Mouse (Mus musculus) heart, adult 11 months (tissue): ENCODE measurements around the gene Myo5a.
"Not testable (repeated sequence)": the region's sequence is repeated elsewhere in the genome, so short reads cannot be mapped to it uniquely, and the experiment has no call there.

Experiments used
- DNase-seq: peaks from one replicate; pipeline ENCODE4 v3.0.0; 2022

Myo5a gene

DNA sequence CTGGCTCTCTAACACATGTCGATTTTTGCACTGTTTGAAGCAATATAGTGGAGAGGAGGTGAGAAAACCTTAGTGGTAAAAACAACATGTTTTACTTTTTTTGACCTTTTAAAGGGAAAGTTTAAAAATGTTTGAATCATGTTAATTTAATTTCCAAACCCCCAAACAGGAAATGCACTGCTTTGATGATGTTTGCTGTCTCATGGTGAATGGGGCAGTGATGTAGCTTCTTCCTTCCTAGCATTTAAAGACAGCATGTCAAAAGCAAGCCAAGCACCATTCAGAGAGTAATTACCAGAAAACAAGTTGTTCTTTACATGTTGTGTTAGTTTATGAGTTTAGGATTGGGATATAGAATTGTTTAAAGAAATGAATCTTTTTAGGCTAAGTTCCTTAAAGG, 138.4 kb downstream of the Myo5a start:
- DNase-seq: no peak

DNA sequence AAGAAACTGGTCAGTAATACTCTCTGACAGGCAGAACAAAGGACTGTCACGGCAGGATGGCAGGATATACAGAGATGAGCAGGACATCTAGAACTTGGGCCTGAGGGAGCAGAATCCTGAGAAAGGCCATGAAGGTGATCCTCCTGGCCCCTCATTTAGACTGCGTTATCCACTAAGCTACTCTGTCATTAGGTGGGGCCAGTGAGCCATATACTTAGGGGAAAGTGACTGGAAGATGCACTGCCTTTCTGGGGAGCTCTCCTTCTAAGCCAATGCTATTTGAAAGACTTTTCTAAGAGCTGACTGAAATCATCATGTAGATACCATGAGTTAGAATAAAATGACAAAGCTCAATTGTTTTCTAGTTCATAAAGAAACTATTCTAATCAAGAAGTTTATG, 139.5 kb downstream of the Myo5a start:
- no peak for DNase-seq

DNA sequence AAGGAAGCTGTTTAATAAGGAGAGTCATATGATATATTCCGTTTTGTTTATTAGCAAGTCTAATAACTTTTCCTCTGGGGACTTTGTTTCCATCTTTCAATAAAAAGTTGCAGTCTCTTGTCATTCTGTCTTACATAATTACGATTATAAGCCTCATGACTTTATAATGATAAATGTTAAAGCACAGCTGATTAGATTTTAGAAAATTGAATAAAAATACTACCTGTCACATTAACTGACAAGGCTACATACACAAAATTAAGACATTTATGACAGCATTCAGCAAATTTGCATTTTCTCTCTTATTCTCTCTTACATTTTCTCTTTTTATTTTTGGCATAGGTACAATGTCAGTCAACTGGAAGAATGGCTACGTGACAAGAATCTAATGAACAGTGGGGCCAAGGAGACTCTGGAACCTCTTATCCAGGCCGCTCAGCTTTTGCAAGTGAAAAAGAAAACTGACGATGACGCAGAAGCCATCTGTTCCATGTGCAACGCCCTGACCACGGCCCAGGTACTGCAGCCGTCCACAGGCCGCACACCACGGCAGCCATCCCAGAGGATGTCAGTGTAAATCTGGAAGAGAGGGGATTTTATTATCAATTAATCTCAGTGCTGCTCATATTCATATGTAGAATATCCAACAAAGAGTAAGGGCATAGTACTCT, 144.1 kb downstream of the Myo5a start:
- no peak for DNase-seq

DNA sequence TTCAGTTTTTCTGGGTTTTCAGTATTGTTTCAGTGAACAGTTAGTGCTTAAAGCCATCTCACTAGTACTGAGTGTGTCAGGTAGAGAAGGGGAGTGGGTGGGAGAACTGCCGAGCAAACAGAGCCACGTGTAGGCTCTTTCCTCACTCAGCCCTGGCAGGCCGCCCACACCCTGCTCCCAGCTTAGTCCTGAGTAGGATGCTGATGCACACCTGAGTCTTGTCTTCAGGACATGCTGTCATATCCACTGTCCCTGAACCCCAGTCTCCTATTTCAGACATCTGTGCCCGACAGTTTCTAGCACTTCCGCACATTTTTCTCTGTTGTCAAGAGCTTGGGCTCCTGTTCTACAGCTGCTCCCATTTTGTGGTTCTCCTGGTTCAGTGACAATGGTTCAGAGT, 149.1 kb downstream of the Myo5a start:
- peak; percentile 62 for DNase-seq

DNA sequence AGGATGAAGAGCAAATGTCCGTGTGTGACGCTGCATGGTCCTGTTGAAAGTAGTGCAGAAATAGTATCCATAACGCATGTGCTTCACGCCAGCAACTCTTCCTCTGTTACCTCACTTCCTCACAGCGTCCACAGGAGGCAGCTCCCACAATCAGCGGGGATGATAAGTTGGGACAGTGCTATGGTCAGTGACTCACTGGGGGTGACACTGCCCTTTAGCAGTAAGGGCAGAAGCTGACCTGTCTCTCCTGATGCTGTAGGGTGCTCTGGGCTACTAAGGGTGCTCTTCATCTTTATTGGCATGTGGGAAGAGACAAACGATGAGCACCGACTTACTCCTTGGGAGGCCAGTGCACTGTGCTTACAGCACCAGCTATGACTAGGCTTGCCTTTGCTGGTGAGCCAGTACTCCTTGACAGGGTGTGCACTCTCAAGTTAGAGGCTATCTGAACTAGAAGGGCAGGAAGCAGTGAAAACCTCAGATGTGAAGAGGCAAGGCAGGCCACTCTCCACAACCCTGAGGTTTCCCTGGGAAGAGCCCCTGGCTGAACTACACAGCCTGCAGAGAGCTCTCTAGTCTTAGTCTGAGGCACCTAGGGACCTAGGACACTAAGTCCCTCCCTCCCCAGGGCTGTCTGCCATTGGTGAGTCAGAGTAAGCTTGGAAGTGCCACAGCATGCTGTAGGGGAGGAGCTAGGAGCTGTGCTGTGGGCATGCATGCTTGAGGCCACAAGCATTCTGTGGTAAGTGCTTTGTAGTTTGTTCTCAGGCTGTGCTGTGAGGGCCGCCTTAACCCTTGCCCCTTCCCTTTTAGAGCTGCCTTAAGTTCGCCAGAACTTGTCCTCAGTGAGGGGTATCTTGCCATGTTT, 150.8 kb downstream of the Myo5a start:
- DNase-seq: peak; percentile 82

DNA sequence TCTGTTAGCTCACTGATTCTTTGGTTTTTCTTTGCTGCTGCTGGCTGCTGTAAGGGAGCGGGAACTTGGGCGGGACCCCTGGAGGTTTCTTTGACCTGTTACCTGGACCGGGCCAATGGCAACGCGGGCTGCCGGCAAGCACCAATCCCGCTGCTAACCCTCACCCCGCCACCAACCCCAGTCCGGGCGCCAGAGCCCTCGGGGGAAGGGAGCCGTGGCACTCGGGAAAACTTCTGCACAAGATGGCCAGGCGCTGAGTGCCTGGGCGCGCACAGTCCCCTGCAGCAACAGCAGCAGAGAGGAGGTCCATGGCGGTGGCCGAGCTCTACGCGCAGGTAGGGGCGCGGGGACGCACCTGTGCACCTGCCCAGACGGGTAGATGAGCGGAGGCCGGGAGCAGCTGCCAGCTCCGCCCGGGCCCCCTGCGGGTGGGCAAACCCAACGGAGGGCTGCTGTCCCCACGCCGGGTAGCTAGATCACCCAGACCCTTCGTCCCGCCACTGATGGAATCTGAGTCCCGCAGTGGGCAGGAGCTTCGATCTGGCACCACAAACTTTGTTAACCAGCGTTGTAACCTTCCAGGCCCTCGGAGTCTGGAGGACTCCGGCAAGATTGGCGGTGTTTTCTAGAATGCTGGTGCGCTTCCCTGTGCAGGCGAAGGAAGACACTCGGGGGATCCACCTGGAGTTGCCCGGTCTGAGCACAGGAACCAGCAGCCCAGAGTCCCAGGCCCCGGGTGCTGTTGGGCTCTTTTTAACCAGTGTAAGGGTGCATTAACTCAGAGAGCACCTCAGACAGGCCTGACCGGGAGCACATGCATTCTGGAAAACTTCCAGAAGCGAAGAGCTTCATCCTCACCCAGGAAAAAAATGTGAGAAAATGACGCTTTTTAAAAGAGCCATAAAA, 161.3 kb downstream of the Myo5a start, which contains the start of gene Myo5c:
Gene Myo5c (plus strand): TSS at position 180 of the 906 bp plus-strand sequence.
- DNase-seq: peak; percentile 97

DNA sequence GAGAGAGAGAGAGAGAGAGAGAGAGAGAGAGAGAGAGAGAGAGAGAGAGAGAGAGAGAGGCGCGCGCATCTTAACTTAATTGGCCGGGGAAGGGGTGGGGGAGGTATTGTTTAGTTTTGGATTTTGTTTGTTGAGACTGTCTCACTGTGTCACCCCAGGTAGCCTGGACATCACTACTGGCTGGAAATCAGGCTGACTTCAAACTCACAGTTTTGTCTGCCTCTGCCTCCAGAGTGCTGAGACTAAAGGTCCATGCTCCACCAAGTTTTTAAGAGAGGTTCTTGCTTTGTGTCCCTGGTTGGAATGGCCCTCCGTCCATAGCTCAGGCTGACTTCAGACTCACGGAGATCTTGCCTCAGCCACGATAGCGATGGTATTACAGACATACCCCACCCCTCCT, 162.0 kb downstream of the Myo5a start:
- peak; percentile 71 for DNase-seq

DNA sequence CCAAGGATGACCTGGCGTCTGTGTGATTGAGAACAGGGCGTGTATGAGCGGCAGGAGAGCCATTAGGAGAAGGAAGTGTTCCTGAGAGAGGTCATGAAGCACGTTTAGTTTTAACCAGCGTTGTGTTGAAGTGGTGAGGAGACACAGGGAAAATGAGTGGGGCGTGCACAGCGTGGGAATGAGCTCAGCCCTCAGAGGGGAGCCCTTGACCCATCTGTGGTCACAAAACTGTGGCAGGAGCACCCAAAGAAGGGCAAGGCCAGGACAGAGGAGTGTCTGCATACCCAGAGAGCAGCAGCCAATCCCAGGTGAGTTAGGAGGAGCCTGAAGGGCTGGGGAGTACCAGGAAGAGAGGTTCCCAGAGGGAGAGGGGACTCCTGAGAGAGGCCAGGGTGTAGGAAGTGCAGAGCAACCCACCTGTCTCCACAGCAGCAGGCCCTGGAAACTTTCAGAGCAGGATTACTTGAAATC, 163.5 kb downstream of the Myo5a start:
- peak; percentile 91 for DNase-seq

DNA sequence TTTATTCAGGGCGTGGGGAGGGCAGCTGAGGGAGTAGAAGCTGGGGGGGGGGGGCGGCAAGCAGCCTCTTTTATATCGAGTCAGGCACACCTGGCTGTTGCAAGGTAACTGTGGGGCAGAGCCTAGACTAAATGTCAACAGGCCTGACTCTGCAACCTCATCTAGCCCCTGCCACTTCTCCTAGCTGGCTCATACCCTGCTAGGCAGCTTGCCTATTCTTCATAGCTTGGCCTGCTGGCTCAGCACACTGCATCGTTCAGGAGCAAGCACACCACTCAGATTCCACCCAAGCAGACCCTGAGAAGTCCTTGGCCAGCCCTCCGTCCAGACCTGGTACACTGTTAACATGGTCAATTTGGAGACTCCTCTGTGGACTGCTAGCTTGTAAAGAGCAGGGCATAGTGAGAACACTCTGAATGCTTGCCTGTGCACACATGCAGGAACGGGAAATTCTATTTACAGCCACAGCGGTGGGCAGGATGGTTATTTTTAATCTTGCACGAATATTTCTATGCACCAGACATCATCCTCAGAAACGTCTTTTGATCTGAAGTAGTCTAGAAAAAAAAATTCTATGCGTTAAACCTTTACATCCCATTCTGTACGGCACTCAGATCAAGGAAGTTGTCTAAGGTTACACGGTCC, 164.3 kb downstream of the Myo5a start:
- peak; percentile 86 for DNase-seq

DNA sequence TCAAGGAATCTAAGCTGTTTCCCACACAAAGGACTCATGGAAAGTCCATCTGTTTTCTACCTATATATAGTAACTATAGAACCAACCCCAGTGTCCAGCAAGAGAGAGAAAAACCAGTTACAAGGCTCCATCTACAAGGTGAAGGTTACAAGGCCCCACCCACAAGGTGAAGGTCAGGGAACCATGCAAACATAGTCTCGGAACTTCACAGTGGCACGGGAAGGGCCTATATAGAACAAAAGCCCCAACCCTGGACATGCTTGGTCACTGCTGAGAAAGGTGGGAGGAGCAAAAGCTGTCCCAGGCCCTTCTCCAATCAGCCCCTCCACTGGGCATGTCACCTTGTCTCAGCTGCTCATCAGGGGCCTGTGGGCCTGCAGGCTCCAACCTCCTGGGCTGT, 164.9 kb downstream of the Myo5a start:
- peak; percentile 74 for DNase-seq

DNA sequence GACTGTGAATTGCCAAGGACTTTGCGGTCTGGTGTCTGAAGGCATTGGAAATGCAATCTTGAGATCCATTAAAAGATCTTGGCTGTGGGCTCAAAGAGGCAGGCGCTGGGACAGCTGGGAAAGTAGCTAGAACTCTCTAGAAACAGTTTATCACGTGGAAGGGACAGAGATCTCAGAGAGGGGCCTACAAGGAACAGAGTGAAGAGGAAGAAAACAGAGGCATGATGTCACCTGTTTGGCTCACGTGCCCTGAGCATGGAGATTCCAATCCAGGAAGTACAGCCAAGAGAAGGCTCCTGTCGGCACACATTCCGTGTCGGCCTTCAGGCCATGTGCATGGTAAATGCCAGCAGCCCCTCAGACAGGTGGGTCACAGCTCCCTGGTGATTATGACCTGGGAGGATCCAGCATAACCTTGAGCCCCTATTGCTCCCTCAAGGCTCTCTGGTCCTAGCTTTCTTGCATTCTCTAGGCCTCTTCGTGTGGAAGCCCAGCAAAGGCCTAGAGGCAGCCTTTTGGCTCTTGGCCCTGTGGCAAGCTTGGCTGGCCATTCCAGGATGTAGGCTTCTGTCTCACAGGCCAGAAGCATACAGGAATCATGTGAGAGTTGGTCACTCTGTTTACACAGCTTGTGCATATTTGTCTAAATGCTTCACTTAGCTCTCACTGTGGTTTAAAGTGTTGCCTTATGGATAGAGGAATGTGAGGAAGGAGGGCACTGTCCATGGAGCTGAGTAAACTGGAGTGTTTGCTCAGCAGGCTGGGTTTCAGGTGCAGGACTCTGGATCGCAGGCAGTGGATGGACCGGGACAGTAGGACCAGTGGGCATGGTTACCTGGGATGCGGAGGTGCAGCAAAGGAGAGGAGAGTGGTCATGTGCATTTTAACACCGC, 165.8 kb downstream of the Myo5a start:
- DNase-seq: peak; percentile 87

DNA sequence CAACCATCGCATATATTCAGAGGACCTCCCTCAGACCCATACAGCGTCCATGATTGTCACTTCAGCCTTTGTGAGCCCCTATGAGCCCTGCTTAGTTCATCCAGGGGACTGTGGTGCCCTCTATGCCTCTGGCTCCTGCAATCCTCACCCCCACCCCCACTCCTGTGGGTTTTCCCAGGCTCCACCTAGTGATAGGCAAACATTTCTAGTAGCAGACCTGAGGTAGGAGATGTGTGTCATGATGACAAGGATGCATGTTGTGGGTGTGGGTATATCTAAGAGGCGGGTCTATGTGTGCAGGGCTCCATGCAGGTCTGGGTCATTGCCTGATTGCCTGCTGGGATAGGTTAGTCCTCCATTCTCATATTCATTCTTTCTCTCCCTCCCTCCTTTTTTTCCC, 167.4 kb downstream of the Myo5a start:
- DNase-seq: peak; percentile 83

DNA sequence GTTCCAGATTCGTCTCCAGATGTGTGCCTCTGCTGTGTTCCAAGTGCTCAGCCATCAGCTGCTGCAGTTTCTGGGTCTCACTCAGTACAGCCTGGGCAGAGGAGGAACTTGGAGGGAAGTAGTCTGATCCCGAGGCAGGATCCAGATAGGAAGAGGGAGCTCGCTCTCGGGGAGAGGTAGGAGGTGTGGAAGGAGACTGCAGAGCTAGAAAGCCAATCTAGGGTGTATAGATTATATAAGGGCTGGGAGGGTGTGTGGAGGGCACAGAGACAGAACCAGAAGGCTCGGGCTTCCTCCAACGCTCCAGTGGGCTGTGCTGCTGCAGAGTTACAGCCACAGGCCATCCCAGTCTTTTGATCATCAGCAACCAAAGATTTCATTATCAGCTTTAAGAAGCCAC, 172.2 kb downstream of the Myo5a start:
- DNase-seq: no peak

DNA sequence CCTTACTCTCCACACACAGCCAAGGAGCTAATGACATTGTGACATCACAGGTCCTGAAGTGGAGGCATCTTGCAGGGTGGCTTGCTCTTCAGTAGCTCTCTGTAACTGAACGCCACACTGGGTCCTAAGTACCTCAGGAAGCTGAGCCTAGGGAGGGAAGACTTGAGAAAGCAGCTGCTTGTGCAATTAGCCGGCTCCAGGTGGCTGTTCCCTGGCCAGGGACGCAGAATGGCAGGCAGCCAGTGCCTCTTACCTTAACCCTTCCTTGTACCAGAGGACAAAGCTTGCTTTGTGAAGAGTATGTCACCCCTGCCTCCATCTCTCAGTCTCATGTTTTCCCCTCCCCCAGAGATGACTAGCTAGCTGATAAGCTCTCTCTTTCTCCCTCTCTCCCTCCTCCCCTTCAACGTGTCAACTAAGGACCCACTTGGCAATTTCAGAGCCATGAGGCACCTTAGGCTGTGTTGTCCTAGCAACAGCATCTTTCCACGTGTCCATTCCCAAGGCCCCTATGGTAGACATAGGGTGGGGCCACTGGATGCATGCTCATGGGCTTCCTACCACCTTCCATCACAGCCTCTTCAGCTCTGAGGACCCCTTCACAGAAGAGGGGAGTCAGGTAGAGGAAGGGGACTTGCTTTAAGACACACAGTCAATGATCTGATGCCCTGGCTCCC, 173.1 kb downstream of the Myo5a start:
- DNase-seq: no peak

DNA sequence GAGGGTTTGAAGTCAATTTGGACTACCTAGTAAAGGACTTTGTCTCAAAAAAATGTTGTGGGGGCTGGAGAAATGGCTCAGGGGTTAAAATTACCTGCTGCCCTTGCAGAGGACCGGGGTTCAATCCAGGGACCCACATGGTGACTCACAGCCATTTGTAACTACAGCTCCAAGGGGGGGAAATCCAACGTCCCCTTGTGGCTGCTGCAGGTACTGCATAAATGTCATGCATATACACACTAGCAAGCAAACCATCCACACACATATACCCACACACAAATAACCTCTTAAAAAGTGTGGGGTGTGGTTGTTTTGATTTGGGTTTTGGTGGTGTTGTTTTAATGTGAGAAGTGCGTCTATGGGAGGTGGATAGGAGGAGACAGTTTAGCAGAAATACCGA, 173.7 kb downstream of the Myo5a start:
- no peak for DNase-seq

DNA sequence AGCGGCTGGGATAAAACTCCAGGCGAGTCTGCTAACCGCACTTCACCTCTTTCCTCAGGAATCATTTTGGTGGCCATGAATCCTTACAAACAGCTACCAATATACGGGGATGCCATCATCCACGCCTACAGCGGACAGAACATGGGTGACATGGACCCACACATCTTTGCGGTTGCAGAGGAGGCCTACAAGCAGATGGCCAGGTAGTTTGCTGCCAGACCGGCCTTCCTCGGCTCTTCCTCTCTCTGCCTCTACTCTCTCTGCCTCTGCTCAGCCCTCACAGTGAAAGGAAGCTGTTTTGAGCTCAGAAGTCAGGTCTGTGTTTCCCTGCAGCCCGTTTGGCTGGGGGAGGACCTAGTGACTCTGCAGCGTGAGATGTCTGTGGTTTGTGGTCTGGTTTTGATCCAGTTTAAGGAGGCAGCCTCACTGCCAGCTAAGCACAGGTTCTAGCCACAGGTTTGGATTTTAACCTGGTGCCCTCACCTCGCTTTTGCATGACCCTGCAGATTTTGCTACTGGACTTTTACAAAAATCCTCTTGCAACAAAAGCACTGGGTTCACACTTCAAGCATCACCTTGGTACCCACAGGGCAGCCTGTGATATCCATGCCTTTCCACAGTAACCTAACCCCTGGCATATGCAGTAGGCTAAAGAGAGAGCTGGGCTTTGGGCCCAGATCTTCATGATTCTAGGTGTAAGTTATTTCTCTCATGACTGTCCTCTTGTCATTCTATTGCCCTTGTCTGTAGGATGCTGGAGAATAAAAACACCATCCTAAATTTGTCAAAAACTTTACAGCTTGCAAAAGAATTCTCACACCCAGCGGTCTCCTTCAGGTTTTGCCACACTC, 175.5 kb downstream of the Myo5a start:
- DNase-seq: no peak

DNA sequence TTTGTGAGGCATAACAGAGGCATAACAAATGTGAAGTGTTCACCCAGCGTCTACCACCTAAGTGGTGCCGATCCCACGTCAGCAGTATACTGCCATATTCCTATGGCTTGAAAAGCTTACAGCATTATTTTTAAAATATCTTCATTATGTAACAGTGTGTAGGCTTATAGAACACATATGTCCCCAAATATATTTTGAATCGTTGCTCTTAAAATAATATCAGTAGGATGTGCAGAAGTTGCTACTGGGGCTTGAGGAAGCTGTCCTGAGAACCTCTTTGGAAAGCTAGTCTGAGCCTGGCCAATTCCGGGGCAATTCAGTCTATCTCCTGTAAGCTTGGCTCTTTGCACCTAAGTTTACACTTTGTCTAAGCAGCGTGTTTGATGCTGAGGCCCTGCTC, 177.1 kb downstream of the Myo5a start:
- no peak for DNase-seq

DNA sequence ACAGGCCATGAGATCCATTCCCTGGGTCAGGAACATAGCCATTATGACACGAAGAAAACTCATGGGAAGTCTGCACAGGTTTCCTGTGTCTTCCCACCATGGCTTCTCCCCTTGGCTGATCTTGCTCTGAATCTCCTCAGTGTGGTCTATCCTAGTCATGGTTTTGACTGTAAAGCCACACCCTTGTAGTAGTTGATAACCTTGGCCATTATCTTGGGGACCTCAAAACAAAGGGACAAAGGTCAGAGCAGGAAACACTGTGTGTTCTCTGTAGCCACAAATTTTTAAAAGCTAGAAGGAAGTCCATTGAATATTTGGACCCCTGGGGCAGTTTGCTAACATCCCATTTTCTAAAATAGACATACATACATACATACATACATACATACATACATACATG, 177.5 kb downstream of the Myo5a start:
- DNase-seq: no peak

DNA sequence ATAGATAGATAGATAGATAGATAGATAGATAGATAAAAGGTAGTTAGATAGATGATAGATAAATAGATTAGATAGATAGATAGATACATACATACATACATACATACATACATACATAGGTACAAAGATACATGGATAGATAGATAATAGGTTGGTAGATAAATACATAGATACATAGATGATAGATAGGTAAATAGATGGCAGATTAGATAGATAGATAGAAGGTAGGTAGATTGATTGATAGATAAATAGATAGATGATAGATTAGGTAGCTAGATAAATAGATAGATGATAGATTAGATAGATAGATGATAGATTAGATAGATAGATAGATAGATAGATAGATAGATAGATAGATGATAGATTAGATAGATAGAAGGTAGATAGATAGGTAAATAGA, 178.1 kb downstream of the Myo5a start:
- no peak for DNase-seq

DNA sequence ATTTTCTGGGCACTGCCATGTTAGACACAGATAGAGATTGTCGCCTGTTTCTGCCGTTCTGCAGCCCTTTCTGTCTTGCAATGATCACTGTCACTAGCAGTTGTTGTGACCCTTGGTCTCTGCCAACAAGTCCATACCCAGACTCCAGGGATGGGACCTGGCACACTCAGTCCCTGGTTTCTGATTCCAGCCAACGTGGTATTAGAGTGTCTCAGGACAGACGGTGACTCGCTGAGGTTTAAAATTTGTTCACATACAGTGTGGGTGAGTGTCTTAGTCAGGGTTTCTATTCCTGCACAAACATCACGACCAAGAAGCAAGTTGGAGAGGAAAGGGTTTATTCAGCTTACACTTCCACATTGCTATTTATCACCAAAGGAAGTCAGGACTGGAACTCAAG, 182.3 kb downstream of the Myo5a start:
- DNase-seq: not testable (repeated sequence)
